Mouse (Mus musculus) stomach, postnatal 0 days (tissue): ENCODE results near the gene Cd163l1. TPM values are rescaled to one million over a fixed set of nuclear protein-coding genes. Genes with fewer than 3 reads are reported as not detected.

Experiments
- ATAC-seq: fragments of 200-750 bp; cut with Nextera tagmentation; 2 replicates; pipeline ENCODE4 v1.8.0; 2017; ENCODE audit not compliant: low FRiP score, low TSS enrichment
- DNase-seq: peaks from one replicate; pipeline ENCODE4 v3.0.0-alpha.2; 2016; ENCODE audit warnings: low spot score
- H3K27ac ChIP-seq: fragments of 300-500 bp; sonication (generic); replicated peaks from 2 replicates; pipeline ENCODE4 v1.5.1; 2014; ENCODE audit warnings: mild to moderate bottlenecking, control low read depth
- H3K27me3 ChIP-seq: fragments of 300-500 bp; sonication (generic); 2 replicates; pipeline ENCODE4 v1.6.1; 2014; ENCODE audit warnings: low read length; ENCODE audit not compliant: control insufficient read depth, insufficient read depth
- H3K36me3 ChIP-seq: fragments of 300-500 bp; sonication (generic); 2 replicates; pipeline ENCODE4 v1.6.1; 2014; ENCODE audit warnings: low read length, mixed read lengths; ENCODE audit not compliant: control insufficient read depth, insufficient read depth
- H3K4me1 ChIP-seq: fragments of 300-500 bp; sonication (generic); replicated peaks from 2 replicates; pipeline ENCODE4 v1.6.1; 2014; ENCODE audit warnings: antibody characterized with exemption; ENCODE audit not compliant: control insufficient read depth, insufficient read depth
- H3K4me2 ChIP-seq: fragments of 300-500 bp; sonication (generic); replicated peaks from 2 replicates; pipeline ENCODE4 v1.6.1; 2014; ENCODE audit warnings: low read depth, mild to moderate bottlenecking, control low read depth, moderate library complexity
- H3K4me3 ChIP-seq: fragments of 300-500 bp; sonication (generic); 2 replicates; pipeline ENCODE4 v1.5.1; 2014; ENCODE audit warnings: low read depth, low read length, control low read depth
- H3K9ac ChIP-seq: fragments of 300-500 bp; sonication (generic); 2 replicates; pipeline ENCODE4 v1.6.1; 2014; ENCODE audit warnings: mild to moderate bottlenecking, low read length, control low read depth, mixed read lengths
- H3K9me3 ChIP-seq: fragments of 300-500 bp; sonication (generic); 2 replicates; pipeline ENCODE4 v1.6.1; 2016; ENCODE audit warnings: low read length; ENCODE audit not compliant: control insufficient read depth
- CTCF ChIP-seq: IDR thresholded peaks from 2 replicates; pipeline ENCODE4 v1.5.1; 2016; ENCODE audit warnings: antibody characterized with exemption, low read depth, mild to moderate bottlenecking, moderate library complexity
- EP300 ChIP-seq: optimal IDR thresholded peaks from 2 replicates; pipeline ENCODE3; 2016; ENCODE audit warnings: antibody characterized with exemption
- WGBS: fragments of 180-500 bp; shearing (Covaris S2); extraction: QIAGEN DNeasy Blood & Tissue Kit; methylation state at CpG from one replicate; pipeline ENCODE4 v1.1.7; 2014; 5-methylcytosine and 5-hydroxymethylcytosine counted together
- polyA plus RNA-seq: library from polyadenylated mRNA; unstranded; fragments of >200 nt; fragmentation: Nextera tagmentation; extraction: Ambion mirVana; gene quantifications from 2 replicates; pipeline ENCODE4 v1.2.1, GENCODE M21; 2015

Cd163l1 gene
- polyA plus RNA-seq, 1 experiment from 2014 or later = 0.11 TPM

DNA sequence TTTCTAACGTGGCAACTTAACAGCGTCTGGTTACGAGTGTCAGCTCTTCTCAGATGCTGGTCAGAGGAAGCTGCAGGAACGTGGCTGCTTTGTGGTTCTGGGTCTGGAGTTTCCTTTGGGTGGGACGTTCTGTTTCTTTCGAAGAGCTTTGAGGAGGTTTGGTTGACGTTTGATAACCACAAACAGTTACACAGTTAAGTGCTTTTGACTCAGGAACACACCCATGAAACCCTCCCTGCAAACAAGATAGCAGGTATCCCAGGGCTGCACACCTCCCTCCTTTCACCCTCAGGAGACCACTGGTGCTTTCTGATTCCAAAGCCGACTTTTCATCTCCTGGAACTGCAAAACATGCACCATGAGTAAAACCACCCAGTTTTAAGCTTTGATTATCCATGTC, 9.9 kb upstream of the Cd163l1 start:
- no peak overlapping the region for H3K27ac ChIP-seq
- no peak for TF ChIP-seq EP300
- TF ChIP-seq CTCF = no peak
- no peak overlapping the region for H3K4me3 ChIP-seq
- no peak for DNase-seq
- no peaks in the 10 kb centered on the region for H3K36me3 ChIP-seq
- H3K27me3 ChIP-seq = no peaks in the 10 kb centered on the region
- no peak overlapping the region for H3K9ac ChIP-seq
- no peak overlapping the region for H3K4me2 ChIP-seq
- ATAC-seq = no peak
- H3K9me3 ChIP-seq = no peaks in the 10 kb centered on the region
- H3K4me1 ChIP-seq = no peaks in the 10 kb centered on the region
- 56% methylated on average over 8 of the region's 8 CpGs for WGBS

DNA sequence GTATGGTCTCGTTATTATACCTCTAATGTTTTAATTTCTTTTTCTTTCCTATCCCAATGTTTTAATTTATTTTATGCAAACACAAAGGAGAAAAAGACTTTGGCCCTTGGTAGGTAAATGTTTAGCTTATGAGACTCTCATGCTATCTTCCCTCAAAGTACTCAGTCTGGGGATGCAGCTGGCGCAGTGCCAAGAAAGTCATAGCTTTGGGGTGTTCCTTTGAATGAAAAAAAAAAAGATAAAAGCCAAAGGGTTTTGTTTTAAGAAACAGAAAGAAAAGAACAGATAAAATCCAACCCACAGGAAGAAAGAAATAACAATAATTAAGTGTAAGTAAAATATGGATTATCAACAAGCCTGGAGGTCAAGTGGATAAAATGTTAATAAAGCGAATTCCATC, 9.4 kb upstream of the Cd163l1 start:
- Histone ChIP-seq H3K9me3 (no peaks in the 10 kb centered on the region), H3K27me3 (no peaks in the 10 kb centered on the region), H3K4me3 (no peak overlapping the region), H3K36me3 (no peaks in the 10 kb centered on the region), H3K4me2 (no peak overlapping the region), H3K27ac (no peak overlapping the region), H3K9ac (no peak overlapping the region), H3K4me1 (no peaks in the 10 kb centered on the region)
- 59% methylated on average over 3 of the region's 3 CpGs for WGBS
- TF ChIP-seq CTCF (no peak), EP300 (no peak)
- ATAC-seq (no peak), DNase-seq (no peak)

DNA sequence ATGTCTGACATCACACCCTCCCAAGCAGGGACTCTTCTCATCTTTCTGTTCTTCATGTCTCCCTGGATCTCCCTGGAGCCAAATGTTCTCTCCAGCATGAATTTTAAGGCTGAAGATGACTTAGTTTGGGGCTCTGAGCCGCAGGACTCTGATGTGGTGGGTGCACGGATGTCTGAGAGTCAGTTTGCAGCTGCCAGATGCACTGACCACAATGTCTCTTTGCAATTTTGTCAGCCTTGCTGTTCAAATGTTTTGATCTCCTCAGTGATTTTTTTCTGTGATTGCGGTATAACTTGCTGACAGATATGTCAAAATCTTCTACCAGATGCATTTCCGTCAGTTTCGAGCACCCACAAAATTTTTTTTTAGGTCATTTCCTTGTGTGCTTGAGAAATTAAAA, 4.2 kb upstream of the Cd163l1 start:
- Histone ChIP-seq H3K9me3 (no peaks in the 10 kb centered on the region), H3K27me3 (no peaks in the 10 kb centered on the region), H3K9ac (no peak overlapping the region), H3K4me1 (no peaks in the 10 kb centered on the region), H3K36me3 (no peaks in the 10 kb centered on the region), H3K27ac (no peak overlapping the region), H3K4me3 (no peak overlapping the region), H3K4me2 (no peak overlapping the region)
- 79% methylated on average over 5 of the region's 5 CpGs for WGBS
- TF ChIP-seq EP300 (no peak), CTCF (no peak)
- ATAC-seq (no peak), DNase-seq (no peak)

DNA sequence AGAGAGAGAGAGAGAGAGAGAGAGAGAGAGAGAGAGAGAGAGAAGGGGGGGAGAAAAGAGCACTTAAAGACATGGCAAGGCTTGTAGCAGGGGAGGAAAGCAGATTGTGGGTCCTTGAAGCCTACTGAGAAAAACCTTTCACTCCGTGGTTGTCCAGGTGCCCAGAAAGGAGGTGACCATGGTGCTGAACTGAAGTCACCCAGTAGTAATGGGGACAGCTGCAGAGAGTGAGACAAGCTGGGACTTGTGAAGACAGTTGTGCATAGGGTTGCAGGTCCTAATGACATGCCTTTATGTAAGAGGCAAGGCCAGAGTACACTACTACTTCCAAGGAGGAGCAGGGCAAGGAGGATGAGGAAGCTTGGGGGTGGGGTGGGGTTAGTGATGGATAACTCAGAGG, 1.2 kb downstream of the Cd163l1 start:
- Histone ChIP-seq H3K27ac (no peak overlapping the region), H3K9ac (no peak overlapping the region), H3K9me3 (no peaks in the 10 kb centered on the region), H3K4me2 (no peak overlapping the region), H3K36me3 (no peaks in the 10 kb centered on the region), H3K4me1 (no peaks in the 10 kb centered on the region), H3K27me3 (no peaks in the 10 kb centered on the region), H3K4me3 (no peak overlapping the region)
- ATAC-seq = no peak
- no peak for DNase-seq
- 6% methylated on average over 1 of the region's 1 CpGs for WGBS
- no peak for TF ChIP-seq EP300
- no peak for TF ChIP-seq CTCF

DNA sequence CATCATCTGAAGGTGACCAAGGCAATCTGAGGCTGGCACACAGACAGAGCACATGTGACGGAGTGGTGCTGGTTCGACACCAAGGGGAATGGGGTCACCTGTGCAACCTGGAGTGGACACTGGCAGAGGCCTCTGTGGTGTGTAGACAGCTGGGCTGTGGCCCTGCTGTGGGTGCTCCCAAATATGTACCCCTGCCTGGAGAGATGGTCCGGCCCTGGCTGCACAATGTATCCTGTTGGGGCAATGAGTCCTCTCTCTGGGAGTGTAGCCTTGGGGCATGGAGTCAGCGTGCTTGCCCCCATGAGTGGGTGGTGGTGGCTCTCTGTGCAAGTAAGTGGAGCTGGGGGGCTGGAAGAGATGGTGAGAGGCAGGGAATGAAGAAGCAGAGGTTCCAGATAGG, 2.3 kb downstream of the Cd163l1 start:
- Histone ChIP-seq H3K27me3 (no peaks in the 10 kb centered on the region), H3K4me3 (no peak overlapping the region), H3K27ac (no peak overlapping the region), H3K9me3 (no peaks in the 10 kb centered on the region), H3K4me2 (no peak overlapping the region), H3K36me3 (no peaks in the 10 kb centered on the region), H3K9ac (no peak overlapping the region), H3K4me1 (no peaks in the 10 kb centered on the region)
- TF ChIP-seq CTCF (no peak), EP300 (no peak)
- DNase-seq (no peak), ATAC-seq (no peak)
- 70% methylated on average over 4 of the region's 4 CpGs for WGBS

DNA sequence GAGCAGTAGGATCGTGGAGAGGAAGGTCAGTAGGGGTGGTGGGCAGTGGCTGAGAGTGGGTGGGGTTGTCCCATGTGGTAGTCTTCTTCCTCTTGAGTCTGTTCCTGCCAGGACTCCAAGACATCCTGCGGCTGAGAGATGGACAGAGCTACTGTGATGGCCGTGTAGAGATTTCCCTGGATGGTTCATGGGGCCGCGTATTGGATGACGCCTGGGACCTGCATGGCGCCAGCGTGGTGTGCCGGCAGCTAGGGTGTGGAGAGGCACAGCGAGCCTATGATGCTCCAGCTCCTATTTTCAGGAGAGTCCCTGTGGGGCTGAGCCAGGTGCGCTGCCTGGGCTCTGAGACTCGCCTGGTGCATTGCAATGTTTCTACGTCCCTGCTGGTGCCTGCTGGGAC, 6.1 kb downstream of the Cd163l1 start:
- no peak overlapping the region for H3K4me2 ChIP-seq
- no peak overlapping the region for H3K27ac ChIP-seq
- H3K27me3 ChIP-seq = no peaks in the 10 kb centered on the region
- H3K36me3 ChIP-seq = no peaks in the 10 kb centered on the region
- ATAC-seq (no peak), DNase-seq (no peak)
- no peak overlapping the region for H3K9ac ChIP-seq
- H3K9me3 ChIP-seq = no peaks in the 10 kb centered on the region
- no peaks in the 10 kb centered on the region for H3K4me1 ChIP-seq
- no peak overlapping the region for H3K4me3 ChIP-seq
- 82% methylated on average over 13 of the region's 13 CpGs for WGBS
- TF ChIP-seq EP300 = no peak
- TF ChIP-seq CTCF = no peak
